Mouse (Mus musculus): ENCODE measurements around the gene Slc7a11. TPM values are rescaled to one million over a fixed set of nuclear protein-coding genes. Genes with fewer than 3 reads are reported as not detected.

Slc7a11 gene
- polyA plus RNA-seq, 1 experiment from 2014 or later, result 0.26 TPM

DNA sequence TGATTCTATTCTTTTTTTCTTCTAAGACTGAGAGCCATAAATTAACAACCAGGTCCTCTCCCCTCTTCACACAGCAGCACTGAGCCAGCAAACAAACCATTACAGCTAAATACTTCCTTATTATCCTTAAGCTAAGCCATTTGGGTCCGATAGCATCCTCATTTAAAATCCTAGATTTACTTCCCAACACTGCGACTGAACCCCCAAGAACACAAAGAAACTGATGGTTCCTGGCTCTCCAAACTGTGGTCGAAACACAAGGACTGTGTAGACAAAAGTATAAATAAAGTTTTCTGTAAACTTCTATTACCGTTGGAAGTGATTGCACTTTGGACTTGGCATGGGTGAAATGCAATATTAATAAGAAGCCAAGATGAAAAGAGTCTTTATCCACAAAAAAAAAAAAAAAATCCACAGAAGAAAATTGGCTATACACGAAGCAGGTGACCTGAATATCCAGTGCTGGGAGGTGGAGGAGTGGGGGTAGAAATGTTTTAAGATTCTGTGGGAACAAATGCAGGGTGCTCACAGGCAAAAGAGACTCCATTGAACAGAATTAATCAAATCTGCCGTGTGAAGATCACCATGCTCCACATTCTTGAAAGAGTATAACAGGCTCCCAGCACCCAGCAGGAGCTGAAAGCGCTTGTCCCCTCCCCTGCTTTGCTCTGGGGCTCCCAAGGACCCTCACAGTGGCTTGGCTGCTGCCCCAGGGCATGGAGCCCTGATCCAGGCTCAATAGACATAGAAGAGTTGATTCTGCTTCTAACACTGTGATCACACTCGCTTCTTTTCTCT lies 21.7 kb downstream of the Slc7a11 start:
- H3K9me3 ChIP-seq (replicated peaks; ENCODE audit: control insufficient read depth, low read length), result no peaks in the 10 kb centered on the region
- H3K4me3 ChIP-seq (replicated peaks; ENCODE audit: low read length), result no peak overlapping the region
- no peak overlapping the region for H3K4me2 ChIP-seq (ENCODE audit: low read depth, low read length)
- ATAC-seq (ENCODE audit: insufficient read depth, low FRiP score), result no peak
- 61% methylated on average over 8 of the region's 8 CpGs for WGBS
- H3K9ac ChIP-seq (ENCODE audit: low read length), result no peak overlapping the region
- no peaks in the 10 kb centered on the region for H3K36me3 ChIP-seq (ENCODE audit: control insufficient read depth, insufficient read depth, low read length)
- H3K4me1 ChIP-seq (ENCODE audit: control insufficient read depth, insufficient read depth, low read length), result no peaks in the 10 kb centered on the region
- H3K27me3 ChIP-seq (ENCODE audit: control insufficient read depth, insufficient read depth, low read length), result no peaks in the 10 kb centered on the region
- H3K27ac ChIP-seq (ENCODE audit: low read length), result no peak overlapping the region

DNA sequence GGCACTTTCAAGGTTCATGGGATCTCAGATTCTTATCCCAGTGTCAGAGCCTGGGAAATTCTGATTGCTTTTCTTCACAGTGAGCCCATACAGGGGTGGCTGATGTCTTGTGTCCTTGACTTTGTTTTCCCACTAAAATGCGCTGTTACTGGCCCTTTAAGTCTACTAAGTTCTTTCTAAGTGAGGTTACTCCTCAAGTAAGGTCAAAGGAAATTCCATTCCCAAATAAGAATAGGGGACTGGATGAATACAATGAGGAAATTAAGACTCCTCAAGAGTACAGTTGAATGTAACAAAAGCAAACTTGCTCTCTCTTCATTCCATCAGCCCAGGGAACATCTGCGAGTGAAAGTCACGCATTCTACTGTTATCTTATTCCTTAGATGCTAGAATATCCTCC lies 24.3 kb downstream of the Slc7a11 start:
- Histone ChIP-seq H3K4me3 (replicated peaks; ENCODE audit: low read length) (no peak overlapping the region), H3K9me3 (replicated peaks; ENCODE audit: control insufficient read depth, low read length) (no peaks in the 10 kb centered on the region), H3K9ac (ENCODE audit: low read length) (no peak overlapping the region), H3K4me1 (ENCODE audit: control insufficient read depth, insufficient read depth, low read length) (no peaks in the 10 kb centered on the region), H3K4me2 (ENCODE audit: low read depth, low read length) (no peak overlapping the region), H3K27ac (ENCODE audit: low read length) (no peak overlapping the region), H3K36me3 (ENCODE audit: control insufficient read depth, insufficient read depth, low read length) (no peaks in the 10 kb centered on the region), H3K27me3 (ENCODE audit: control insufficient read depth, insufficient read depth, low read length) (no peaks in the 10 kb centered on the region)
- ATAC-seq (ENCODE audit: insufficient read depth, low FRiP score), result no peak
- WGBS, result 84% methylated on average over 3 of the region's 3 CpGs

GRCm38 (mm10) chr3:50406771-50407170 lies 36.6 kb downstream of the Slc7a11 start:
- Histone ChIP-seq H3K4me3 (replicated peaks; ENCODE audit: low read length) (no peak overlapping the region), H3K9me3 (replicated peaks; ENCODE audit: control insufficient read depth, low read length) (no peaks in the 10 kb centered on the region), H3K36me3 (ENCODE audit: control insufficient read depth, insufficient read depth, low read length) (no peaks in the 10 kb centered on the region), H3K9ac (ENCODE audit: low read length) (no peak overlapping the region), H3K27ac (ENCODE audit: low read length) (no peak overlapping the region), H3K4me1 (ENCODE audit: control insufficient read depth, insufficient read depth, low read length) (no peaks in the 10 kb centered on the region), H3K27me3 (ENCODE audit: control insufficient read depth, insufficient read depth, low read length) (no peaks in the 10 kb centered on the region), H3K4me2 (ENCODE audit: low read depth, low read length) (no peak overlapping the region)
- 84% methylated on average over 2 of the region's 2 CpGs for WGBS
- no peak for ATAC-seq (ENCODE audit: insufficient read depth, low FRiP score)

DNA sequence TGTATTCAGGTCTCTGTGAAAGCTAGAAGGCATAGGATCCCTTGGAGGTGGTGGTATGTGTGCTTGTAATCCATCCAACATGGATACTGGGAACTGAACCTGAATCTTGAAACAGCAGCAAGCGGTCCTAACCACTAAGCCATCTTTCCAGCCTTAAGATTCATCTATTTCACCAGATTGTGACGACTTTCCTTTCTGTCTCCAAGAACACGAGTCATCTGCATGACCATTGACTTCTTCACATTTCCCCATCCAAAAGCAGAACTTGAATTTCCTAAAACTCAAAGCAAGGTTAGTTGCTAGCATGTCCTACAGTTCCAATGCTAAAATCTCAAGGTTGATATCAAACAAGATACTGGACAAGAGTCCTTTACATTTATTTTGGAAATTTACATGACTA lies 37.5 kb downstream of the Slc7a11 start:
- Histone ChIP-seq H3K27ac (ENCODE audit: low read length) (no peak overlapping the region), H3K9me3 (replicated peaks; ENCODE audit: control insufficient read depth, low read length) (no peaks in the 10 kb centered on the region), H3K27me3 (ENCODE audit: control insufficient read depth, insufficient read depth, low read length) (no peaks in the 10 kb centered on the region), H3K4me3 (replicated peaks; ENCODE audit: low read length) (no peak overlapping the region), H3K36me3 (ENCODE audit: control insufficient read depth, insufficient read depth, low read length) (no peaks in the 10 kb centered on the region), H3K4me1 (ENCODE audit: control insufficient read depth, insufficient read depth, low read length) (no peaks in the 10 kb centered on the region), H3K9ac (ENCODE audit: low read length) (no peak overlapping the region), H3K4me2 (ENCODE audit: low read depth, low read length) (no peak overlapping the region)
- ATAC-seq (ENCODE audit: insufficient read depth, low FRiP score), result no peak
- WGBS, result 83% methylated on average over 3 of the region's 3 CpGs

- Histone ChIP-seq H3K4me1 (ENCODE audit: control insufficient read depth, insufficient read depth, low read length) (no peaks in the 10 kb centered on the region), H3K4me2 (ENCODE audit: low read depth, low read length) (no peak overlapping the region), H3K27me3 (ENCODE audit: control insufficient read depth, insufficient read depth, low read length) (no peaks in the 10 kb centered on the region), H3K9ac (ENCODE audit: low read length) (no peak overlapping the region), H3K9me3 (replicated peaks; ENCODE audit: control insufficient read depth, low read length) (0 out of 2 replicates have a peak, but pooled peaks cover 3% of the 10 kb centered on the region), H3K4me3 (replicated peaks; ENCODE audit: low read length) (no peak overlapping the region), H3K27ac (ENCODE audit: low read length) (no peak overlapping the region), H3K36me3 (ENCODE audit: control insufficient read depth, insufficient read depth, low read length) (no peaks in the 10 kb centered on the region)
- WGBS, result 94% methylated on average over 6 of the region's 6 CpGs
- no peak for ATAC-seq (ENCODE audit: insufficient read depth, low FRiP score)
Measured at GRCm38 (mm10) chr3:50388786-50389185, 54.6 kb downstream of the Slc7a11 start.

DNA sequence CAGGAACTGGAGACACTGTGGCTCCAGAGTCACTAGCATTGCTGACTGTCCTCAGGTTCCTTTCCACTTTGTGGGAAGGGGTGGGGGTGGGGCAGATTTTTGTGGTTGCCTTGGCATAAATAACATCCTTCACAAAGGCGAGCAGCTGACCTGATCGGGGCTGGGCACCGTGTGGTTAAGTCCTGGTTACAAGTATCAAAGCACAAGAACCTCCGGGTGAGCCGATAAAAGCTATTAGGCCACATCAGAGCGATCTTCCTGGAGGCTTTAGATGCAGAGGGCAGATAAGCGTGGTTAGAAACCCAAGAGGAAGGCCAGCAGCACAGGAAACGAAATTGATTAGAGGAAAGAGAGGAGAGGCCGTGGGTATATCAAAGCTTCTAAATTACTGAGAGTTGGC lies 55.1 kb downstream of the Slc7a11 start:
- Histone ChIP-seq H3K4me2 (ENCODE audit: low read depth, low read length) (no peak overlapping the region), H3K9ac (ENCODE audit: low read length) (no peak overlapping the region), H3K4me3 (replicated peaks; ENCODE audit: low read length) (no peak overlapping the region), H3K4me1 (ENCODE audit: control insufficient read depth, insufficient read depth, low read length) (no peaks in the 10 kb centered on the region), H3K9me3 (replicated peaks; ENCODE audit: control insufficient read depth, low read length) (0 out of 2 replicates have a peak, but pooled peaks cover 3% of the 10 kb centered on the region), H3K27me3 (ENCODE audit: control insufficient read depth, insufficient read depth, low read length) (no peaks in the 10 kb centered on the region), H3K36me3 (ENCODE audit: control insufficient read depth, insufficient read depth, low read length) (no peaks in the 10 kb centered on the region), H3K27ac (ENCODE audit: low read length) (no peak overlapping the region)
- no peak for ATAC-seq (ENCODE audit: insufficient read depth, low FRiP score)
- 51% methylated on average over 9 of the region's 9 CpGs for WGBS

DNA sequence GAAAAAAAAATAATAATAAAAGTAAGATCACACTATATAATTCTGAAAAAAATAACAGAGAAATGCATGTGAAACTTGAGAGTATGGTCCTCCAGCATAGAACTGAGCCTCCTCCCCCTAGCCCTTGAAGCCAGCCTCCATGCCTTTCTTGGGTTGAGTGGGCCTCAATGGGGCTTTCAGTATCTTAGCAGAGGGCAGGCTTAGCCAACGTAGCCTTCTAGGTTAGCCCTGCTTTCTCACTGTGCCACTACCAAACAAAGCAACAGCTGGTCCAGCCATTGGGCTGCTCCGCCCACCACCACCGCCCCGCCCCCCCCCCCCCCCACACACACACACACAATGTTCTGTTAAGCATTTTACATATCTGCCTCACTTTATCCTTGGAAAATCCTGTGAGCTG lies 56.1 kb downstream of the Slc7a11 start:
- ATAC-seq (ENCODE audit: insufficient read depth, low FRiP score), result no peak
- Histone ChIP-seq H3K27ac (ENCODE audit: low read length) (no peak overlapping the region), H3K27me3 (ENCODE audit: control insufficient read depth, insufficient read depth, low read length) (no peaks in the 10 kb centered on the region), H3K36me3 (ENCODE audit: control insufficient read depth, insufficient read depth, low read length) (no peaks in the 10 kb centered on the region), H3K9ac (ENCODE audit: low read length) (no peak overlapping the region), H3K4me2 (ENCODE audit: low read depth, low read length) (no peak overlapping the region), H3K4me3 (replicated peaks; ENCODE audit: low read length) (no peak overlapping the region), H3K4me1 (ENCODE audit: control insufficient read depth, insufficient read depth, low read length) (no peaks in the 10 kb centered on the region), H3K9me3 (replicated peaks; ENCODE audit: control insufficient read depth, low read length) (0 out of 2 replicates have a peak, but pooled peaks cover 3% of the 10 kb centered on the region)
- WGBS, result 40% methylated on average over 4 of the region's 4 CpGs

GRCm38 (mm10) chr3:50386561-50387221 lies 56.7 kb downstream of the Slc7a11 start:
- no peak overlapping the region for H3K9ac ChIP-seq (ENCODE audit: low read length)
- H3K36me3 ChIP-seq (ENCODE audit: control insufficient read depth, insufficient read depth, low read length), result no peaks in the 10 kb centered on the region
- 0 out of 2 replicates have a peak, but pooled peaks cover 3% of the 10 kb centered on the region for H3K9me3 ChIP-seq (replicated peaks; ENCODE audit: control insufficient read depth, low read length)
- no peak overlapping the region for H3K4me3 ChIP-seq (replicated peaks; ENCODE audit: low read length)
- no peaks in the 10 kb centered on the region for H3K4me1 ChIP-seq (ENCODE audit: control insufficient read depth, insufficient read depth, low read length)
- no peak for ATAC-seq (ENCODE audit: insufficient read depth, low FRiP score)
- no peak overlapping the region for H3K27ac ChIP-seq (ENCODE audit: low read length)
- WGBS, result 75% methylated on average over 5 of the region's 5 CpGs
- no peak overlapping the region for H3K4me2 ChIP-seq (ENCODE audit: low read depth, low read length)
- no peaks in the 10 kb centered on the region for H3K27me3 ChIP-seq (ENCODE audit: control insufficient read depth, insufficient read depth, low read length)

DNA sequence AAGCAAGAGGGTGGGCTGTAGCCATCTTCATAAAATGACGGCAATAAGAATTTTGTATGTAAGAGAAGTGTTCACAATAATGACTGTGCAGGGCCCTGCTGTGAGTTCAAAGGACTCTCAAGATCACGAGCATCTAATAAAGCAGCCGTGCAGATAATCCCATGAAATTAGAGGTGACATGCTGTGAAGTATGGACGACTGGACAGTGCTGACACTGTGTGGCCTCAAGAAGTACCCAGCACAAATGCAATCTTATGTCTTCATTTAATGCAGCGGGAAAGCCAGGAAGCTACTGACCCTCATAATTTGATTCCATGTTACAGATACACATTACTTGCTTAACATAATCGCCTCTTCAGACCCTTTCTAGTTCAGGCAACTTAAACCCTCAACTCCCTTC lies 57.3 kb downstream of the Slc7a11 start:
- Histone ChIP-seq H3K27me3 (ENCODE audit: control insufficient read depth, insufficient read depth, low read length) (no peaks in the 10 kb centered on the region), H3K27ac (ENCODE audit: low read length) (no peak overlapping the region), H3K4me1 (ENCODE audit: control insufficient read depth, insufficient read depth, low read length) (no peaks in the 10 kb centered on the region), H3K4me2 (ENCODE audit: low read depth, low read length) (no peak overlapping the region), H3K4me3 (replicated peaks; ENCODE audit: low read length) (no peak overlapping the region), H3K9me3 (replicated peaks; ENCODE audit: control insufficient read depth, low read length) (0 out of 2 replicates have a peak, but pooled peaks cover 3% of the 10 kb centered on the region), H3K9ac (ENCODE audit: low read length) (no peak overlapping the region), H3K36me3 (ENCODE audit: control insufficient read depth, insufficient read depth, low read length) (no peaks in the 10 kb centered on the region)
- WGBS, result 78% methylated on average over 6 of the region's 6 CpGs
- ATAC-seq (ENCODE audit: insufficient read depth, low FRiP score), result no peak
